Mouse (Mus musculus) B cell, adult (primary cell): ENCODE results near the gene Kdelr1. TPM values are rescaled to one million over a fixed set of nuclear protein-coding genes. Genes with fewer than 3 reads are reported as not detected.

Experiments
- total RNA-seq: library from RNA; stranded (reverse); gene quantifications from 4 replicates; pipeline ENCODE4 v1.2.4, GENCODE M21; 2023; ENCODE audit not compliant: inconsistent age

Kdelr1 gene
- total RNA-seq, result 58.3 to 59.3 TPM (median 58.7 TPM) in 4 replicates

DNA sequence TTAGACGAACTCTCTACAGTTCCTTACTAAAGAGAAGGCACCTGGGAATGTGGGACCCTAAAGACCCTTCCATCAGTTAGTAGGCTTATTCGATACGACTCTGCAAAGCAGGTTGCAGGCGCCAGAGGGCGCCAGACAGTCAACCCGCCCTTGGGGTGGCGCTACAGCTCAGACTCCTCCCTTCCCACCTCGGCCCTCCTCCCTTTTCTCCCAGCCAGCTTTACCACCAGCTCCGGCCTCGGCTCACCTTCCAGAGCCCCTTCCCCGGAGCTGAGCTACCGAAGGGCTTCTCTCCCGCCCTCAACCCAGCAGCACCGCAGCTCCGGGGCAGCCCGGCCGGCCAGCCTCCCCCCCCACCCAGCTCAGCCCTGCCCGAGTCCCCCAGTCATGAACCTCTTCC lies at the start of gene Kdelr1:
TSS of gene Kdelr1 (plus strand) at position 149 of the 400 bp plus-strand sequence.

GRCm38 (mm10) chr7:45824598-45824997 lies 48.0 kb upstream of the Kdelr1 start, which contains the start of gene Kcnj14:
Gene Kcnj14 (minus strand): TSS chr7:45824782.

GRCm38 (mm10) chr7:45830427-45831127 lies 42.0 kb upstream of the Kdelr1 start, which contains the start of gene Grwd1:
Gene Grwd1 (minus strand): TSS chr7:45830944.

DNA sequence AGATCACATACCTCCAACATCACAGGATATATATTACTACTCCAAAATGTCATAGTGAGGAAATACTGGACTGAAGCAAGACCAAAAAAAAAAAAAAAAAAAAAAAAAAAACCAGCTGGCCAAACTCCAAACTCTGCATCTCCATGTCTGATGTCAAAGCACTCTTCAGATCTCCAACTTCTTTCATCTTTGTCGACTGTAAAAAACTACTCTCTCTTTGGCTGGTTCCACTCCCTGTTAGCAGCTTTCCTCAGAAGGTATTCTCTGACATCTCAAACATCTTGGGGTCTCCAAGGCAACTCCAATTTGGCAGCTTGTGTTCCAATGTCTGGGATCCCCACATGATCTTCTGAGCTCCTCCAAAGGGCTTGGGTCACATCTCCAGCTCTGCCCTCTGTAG lies 5.7 kb downstream of the Kdelr1 start, which contains the start of gene Grin2d:
TSS of gene Grin2d (minus strand) at position 101 of the 400 bp plus-strand sequence.

DNA sequence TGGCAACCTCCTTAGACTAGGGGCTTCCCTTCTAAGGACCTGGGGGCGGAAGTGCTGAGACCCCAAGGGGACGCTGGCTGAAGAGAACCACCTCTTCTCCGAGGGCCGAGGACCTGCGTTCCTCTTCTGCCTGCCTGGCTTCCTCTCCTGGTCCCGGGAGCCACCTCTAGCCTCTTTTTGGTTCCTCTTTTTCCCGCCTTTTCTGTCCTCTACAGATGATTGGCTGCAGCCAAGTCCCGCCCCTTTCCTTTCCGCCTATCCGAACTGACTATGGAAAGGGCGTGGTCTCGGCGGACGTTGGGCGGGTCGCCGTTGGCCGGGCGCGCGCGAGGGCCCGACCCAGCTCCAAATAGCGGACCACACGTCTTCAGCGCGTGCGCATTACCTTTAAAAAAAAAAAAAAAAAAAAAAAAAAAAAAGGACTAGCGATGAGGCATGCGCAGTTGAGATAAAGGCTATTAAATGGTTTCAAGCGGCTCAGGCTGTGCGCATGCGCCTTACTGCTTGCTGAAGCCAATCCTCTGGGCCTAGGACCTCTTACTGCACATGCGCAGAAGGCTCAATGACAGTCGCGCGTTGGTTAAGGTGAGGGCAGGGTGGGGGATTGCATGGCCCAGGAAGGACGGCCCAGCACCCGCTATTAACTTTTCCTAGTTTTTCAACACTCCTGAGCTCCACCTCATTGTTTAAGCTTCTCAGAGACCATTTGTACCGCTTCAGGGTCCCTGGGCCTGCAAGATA lies 24.1 kb downstream of the Kdelr1 start, which contains the start of the genes Syngr4 and Tmem143:
TSS of gene Syngr4 (minus strand) at position 198 of the 741 bp plus-strand sequence.
TSS of gene Tmem143 (plus strand) at position 425 of the 741 bp plus-strand sequence.

GRCm38 (mm10) chr7:45921242-45921621 lies 48.7 kb downstream of the Kdelr1 start, which contains the start of gene Emp3:
Gene Emp3 (minus strand): TSS chr7:45921404.

GRCm38 (mm10) chr7:45923762-45924428 lies 51.3 kb downstream of the Kdelr1 start, which contains the start of gene Ccdc114:
Gene Ccdc114 (plus strand): TSS chr7:45924072.

Other genes with a start within 250 kb of the Kdelr1 start
- gene Rasip1, start 245.3 kb upstream of the Kdelr1 start, total RNA-seq, result 0.27 to 0.35 TPM in 2 of 4 replicates, not detected in the others
- gene Mamstr, start 232.8 kb upstream of the Kdelr1 start, total RNA-seq, result not detected in 4 replicates
- gene Fut2, start 206.4 kb upstream of the Kdelr1 start, total RNA-seq, result not detected in 4 replicates
- gene Ntn5, start 188.8 kb upstream of the Kdelr1 start, total RNA-seq, result 0.42 TPM in 1 of 4 replicates, not detected in the others
- gene Sec1, start 178.4 kb upstream of the Kdelr1 start, total RNA-seq, result 0.27 TPM in 1 of 4 replicates, not detected in the others
- not detected in 4 replicates for gene Car11, start 172.9 kb upstream of the Kdelr1 start, total RNA-seq
- gene Dbp, start 167.7 kb upstream of the Kdelr1 start, total RNA-seq, result 17.8 to 20.5 TPM (median 19.0 TPM) in 4 replicates
- 2,003 to 2,338 TPM (median 2,227 TPM) in 4 replicates for gene Rpl18, start 157.3 kb upstream of the Kdelr1 start, total RNA-seq
- gene Sphk2, start 154.8 kb upstream of the Kdelr1 start, total RNA-seq, result 30.8 to 37.6 TPM (median 33.8 TPM) in 4 replicates
- 0.77 to 1.7 TPM (median 1.3 TPM) in 4 replicates for gene Fam83e, start 151.6 kb upstream of the Kdelr1 start, total RNA-seq
- not detected in 4 replicates for gene Spaca4, start 147.0 kb upstream of the Kdelr1 start, total RNA-seq
- gene Lmtk3, start 89.0 kb upstream of the Kdelr1 start, total RNA-seq, result 0.19 to 0.27 TPM (median 0.21 TPM) in 3 of 4 replicates, not detected in the other
- gene Sult2b1, start 88.1 kb upstream of the Kdelr1 start, total RNA-seq, result 1.3 to 1.9 TPM in 2 of 4 replicates, not detected in the others
- gene Cyth2, start 58.2 kb upstream of the Kdelr1 start, total RNA-seq, result 136 to 151 TPM (median 143 TPM) in 4 replicates
- 1.8 to 5.1 TPM (median 3.7 TPM) in 4 replicates for gene Kcnj14, start 48.0 kb upstream of the Kdelr1 start, total RNA-seq
- gene Grwd1, start 41.8 kb upstream of the Kdelr1 start, total RNA-seq, result 26.1 to 38.5 TPM (median 31.5 TPM) in 4 replicates
- gene Grin2d, start 5.6 kb downstream of the Kdelr1 start, total RNA-seq, result 0.29 to 0.55 TPM (median 0.35 TPM) in 4 replicates
- gene Syngr4, start 23.9 kb downstream of the Kdelr1 start, total RNA-seq, result not detected in 4 replicates
- 5.5 to 10.0 TPM (median 7.1 TPM) in 4 replicates for gene Tmem143, start 24.2 kb downstream of the Kdelr1 start, total RNA-seq
- gene Emp3, start 48.6 kb downstream of the Kdelr1 start, total RNA-seq, result 184 to 230 TPM (median 195 TPM) in 4 replicates
- 5.8 to 10.9 TPM (median 8.7 TPM) in 4 replicates for gene Ccdc114, start 51.3 kb downstream of the Kdelr1 start, total RNA-seq
- not detected in 4 replicates for gene Abcc6, start 157.5 kb downstream of the Kdelr1 start, total RNA-seq
- 39.4 to 45.3 TPM (median 42.4 TPM) in 4 replicates for gene Nomo1, start 160.9 kb downstream of the Kdelr1 start, total RNA-seq
- gene Kcnj11, start 228.0 kb downstream of the Kdelr1 start, total RNA-seq, result not detected in 4 replicates